Mouse (Mus musculus) brain, adult 2 months (tissue): ENCODE measurements around the gene P4hb.
"Not testable (repeated sequence)": the region's sequence is repeated elsewhere in the genome, so short reads cannot be mapped to it uniquely, and the experiment has no call there.

Experiments used
- DNase-seq: peaks from one replicate; pipeline ENCODE4 v3.0.0; 2011; ENCODE audit warnings: low read depth, low spot score

Gene P4hb

GRCm38 (mm10) chr11:120539285-120540014 lies 33.6 kb downstream of the P4hb start:
- DNase-seq = peak; percentile 41

DNA sequence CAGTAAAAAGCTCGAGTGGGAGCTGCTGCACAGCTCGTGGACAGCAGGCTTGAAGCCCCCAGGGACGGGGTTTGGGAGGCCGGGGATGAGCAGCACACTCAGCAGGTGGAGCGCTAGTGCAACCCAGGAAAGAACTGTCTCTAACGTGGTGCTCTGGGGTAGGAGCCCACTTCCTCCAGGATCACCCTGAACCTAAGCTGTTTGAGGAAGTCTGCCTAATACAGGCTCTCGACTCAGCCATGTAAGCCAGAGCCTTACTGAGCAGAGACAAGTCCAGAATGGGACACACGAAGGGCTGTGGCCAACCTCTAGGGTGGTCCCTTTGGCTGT lies 34.1 kb downstream of the P4hb start:
- no peak for DNase-seq

- DNase-seq = peak; percentile 87
Measured at GRCm38 (mm10) chr11:120538485-120538884, 34.6 kb downstream of the P4hb start.

- no peak for DNase-seq
Measured at GRCm38 (mm10) chr11:120535804-120536203, 37.2 kb downstream of the P4hb start.

DNA sequence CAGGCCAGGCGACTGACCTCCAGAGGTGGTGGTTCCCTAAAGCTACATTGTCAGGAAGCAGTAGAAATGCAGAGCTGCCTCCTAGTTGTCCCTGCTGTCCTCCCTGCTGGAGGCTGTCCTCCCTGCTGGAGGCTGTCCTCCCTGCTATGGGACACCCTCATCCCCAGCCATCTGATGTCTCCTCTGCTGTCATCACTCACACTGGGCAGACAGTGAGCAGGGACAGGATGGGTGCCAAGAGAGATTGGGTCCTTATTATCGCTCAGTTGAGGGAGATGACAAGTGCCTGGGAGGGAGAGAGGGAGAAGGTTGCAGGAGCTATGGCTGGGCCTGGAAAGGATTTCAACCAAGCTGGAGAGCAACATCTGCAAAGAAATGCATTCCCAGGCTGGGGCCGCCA lies 37.9 kb downstream of the P4hb start:
- no peak for DNase-seq

DNA sequence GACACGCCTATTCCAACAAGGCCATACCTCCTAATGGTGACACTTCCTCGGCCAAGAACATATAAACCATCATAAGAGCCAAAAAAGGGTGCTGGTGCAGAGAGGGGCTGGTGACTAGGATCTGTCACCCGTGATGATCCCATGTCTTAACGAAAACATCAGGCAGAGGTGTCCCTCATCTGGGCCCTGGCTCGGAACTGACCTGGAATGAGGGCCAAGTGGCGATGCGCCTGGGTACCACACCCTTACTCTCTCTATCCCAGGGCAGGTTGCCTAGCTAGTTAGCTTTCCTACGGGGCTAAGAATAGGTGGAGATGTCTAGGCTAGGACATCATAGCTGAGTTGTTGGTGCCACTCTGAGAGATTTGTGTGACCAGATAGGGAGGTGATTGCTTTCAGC lies 39.0 kb downstream of the P4hb start:
- no peak for DNase-seq

GRCm38 (mm10) chr11:120531646-120532045 lies 41.4 kb downstream of the P4hb start:
- DNase-seq = no peak

DNA sequence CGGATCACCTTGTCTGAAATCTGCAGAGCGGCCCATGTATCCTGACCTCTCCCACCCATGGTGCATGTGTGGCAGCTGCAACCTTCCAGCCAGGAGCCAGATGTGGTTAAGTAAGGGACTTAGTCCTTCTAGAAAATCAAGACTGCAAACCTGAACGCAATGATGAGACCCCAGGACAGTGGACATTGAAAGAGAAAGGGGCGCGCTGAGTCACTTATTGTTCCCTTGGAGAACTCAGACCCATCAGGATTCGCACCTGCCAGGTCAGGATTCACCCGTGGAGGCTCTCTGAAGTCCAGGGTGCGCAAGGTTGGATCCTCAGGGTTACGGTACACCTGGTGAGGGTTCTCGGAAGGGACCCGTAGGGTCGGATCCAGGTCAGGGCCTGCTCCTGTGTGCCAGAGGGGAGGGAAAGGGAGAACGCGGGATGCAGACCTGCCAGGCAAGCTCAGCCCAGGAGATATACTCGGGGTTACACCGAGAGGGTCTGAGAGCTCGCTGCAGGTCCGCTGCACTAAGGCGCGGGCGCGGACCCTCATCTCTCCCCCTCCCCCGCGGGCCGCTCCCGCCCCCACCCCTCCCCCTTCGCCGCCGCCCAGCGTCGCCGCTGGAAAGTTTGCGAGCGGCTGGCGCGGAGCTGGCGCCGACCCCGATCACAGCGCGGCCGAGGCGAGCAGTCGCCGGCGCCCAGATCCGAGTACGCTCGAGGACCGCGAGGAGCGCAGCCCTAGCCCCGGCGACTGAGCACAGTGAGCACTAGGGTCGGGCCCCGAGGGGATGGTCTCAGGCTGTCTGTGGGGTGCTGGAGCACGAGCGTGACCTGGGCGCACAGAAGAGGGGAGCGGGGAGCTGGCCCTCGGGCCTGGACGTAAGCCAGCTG lies 42.7 kb downstream of the P4hb start, which contains the start of gene Gcgr:
Gene Gcgr (plus strand): TSS at position 615 of the 880 bp plus-strand sequence.
- DNase-seq = no peak

DNA sequence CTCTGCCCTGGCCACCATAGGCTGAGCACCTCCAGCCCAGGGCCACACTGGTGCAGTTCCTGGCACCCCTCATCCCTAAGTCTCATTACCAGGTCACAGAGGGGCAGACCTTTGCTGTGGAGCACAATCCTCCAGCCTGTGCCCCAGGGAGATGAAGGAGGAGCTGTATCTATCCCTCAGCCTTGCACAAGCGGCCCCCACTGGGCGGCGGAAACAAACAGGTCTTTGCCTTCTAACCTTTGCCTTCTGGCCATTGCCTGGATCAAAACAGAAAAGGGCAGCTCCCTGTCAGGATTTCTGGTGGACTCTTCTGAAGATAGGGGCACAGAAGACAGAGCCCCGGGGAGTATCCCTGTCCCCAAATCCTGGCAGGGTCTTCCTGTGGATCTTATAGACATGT lies 44.1 kb downstream of the P4hb start:
- DNase-seq = no peak

DNA sequence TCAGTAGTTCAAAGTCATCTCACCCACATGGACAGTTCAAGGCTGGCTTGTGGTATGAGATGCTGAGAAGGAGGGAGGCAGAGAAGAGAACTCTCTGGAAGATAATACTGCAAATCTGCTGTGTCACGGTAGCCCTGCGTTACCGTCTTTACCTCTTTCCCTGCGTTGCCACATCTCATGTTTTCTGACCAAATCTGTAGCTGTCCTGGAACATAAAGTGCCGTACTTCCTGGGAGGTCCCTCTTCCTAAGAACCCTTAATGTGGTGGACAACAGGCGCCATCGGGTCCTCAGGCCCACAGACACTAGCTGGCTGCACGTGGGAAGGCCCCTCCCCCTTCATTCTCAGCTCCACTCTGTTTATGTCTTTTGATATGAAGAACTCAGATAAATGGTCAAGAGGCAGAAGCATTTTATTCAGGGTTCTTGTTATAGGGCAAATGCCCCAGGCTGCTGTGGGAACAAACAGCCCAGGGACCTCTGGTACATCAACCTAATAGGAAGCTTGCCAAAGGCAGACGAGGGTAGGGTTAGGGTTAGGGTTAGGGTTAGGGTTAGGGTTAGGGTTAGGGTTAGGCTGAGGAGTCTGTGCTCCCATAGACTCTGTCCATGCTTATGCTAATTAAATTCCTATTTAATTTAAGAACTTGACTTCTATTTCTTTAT lies 45.2 kb downstream of the P4hb start:
- DNase-seq = no peak

- DNase-seq = no peak
Measured at GRCm38 (mm10) chr11:120525959-120526358, 47.1 kb downstream of the P4hb start.

- DNase-seq = no peak
Measured at GRCm38 (mm10) chr11:120522581-120522980, 50.5 kb downstream of the P4hb start.

GRCm38 (mm10) chr11:120520967-120521540 lies 52.0 kb downstream of the P4hb start:
- DNase-seq = peak; percentile 97

- no peak for DNase-seq
Measured at GRCm38 (mm10) chr11:120520498-120520897, 52.6 kb downstream of the P4hb start.

DNA sequence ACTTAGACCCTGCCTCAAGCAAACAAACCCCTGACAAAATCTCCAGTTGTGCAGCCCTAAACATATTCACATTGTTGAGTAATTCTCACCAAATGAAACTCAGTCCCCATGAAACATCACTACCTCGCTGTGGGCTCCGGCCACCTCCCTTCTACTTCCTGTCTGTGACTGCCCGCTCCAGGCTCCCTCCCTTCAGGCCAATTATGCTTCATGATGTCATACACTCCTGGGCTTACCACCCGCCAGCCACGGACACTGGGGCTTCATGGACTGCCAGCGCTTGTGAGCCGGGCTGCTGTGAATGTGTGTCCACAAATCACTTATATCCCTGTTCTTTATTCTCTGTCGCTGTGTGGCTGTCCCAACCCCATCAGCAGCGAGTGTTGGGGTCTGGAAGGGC lies 53.3 kb downstream of the P4hb start:
- DNase-seq = peak; percentile 28

GRCm38 (mm10) chr11:120518558-120518957 lies 54.5 kb downstream of the P4hb start:
- DNase-seq = no peak

DNA sequence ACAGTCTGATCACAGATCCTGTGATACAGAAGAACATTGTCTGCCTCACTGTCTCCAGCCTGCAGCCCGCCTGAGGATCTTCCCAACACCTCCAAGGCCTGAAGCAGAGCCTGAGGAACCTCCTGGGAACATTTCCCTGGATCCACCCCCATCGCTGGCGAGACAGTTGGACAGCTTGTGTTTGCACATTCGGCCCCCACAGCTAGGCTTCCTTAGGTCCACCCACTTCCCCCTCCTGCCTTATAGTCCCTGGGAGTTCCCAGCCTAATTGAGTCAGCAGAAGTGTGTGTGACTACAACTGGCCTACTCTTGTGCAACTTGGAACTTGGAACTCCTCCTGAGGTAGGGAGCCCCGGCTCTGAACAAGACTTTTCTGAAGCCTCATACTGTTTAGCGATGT lies 55.0 kb downstream of the P4hb start:
- DNase-seq = peak; percentile 95

DNA sequence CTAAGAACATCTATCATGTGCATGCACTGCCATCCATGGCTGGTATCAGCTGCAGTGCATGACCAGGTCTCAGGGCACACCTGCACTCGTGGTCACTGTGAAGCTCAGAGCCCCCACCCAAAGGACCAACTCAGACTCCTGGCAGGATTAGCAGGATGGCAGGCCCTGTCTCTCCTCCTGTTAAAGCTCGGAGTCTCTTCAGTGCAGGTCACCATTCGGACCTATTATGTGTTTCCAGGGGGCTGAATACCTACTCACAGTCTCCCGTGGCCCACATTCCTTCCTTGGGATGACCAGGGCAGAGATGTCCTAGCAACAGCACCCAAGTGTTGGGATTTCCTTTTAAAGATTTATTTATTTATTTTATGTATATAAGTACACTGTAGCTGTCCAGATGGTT lies 55.9 kb downstream of the P4hb start:
- no peak for DNase-seq

GRCm38 (mm10) chr11:120515611-120516010 lies 57.4 kb downstream of the P4hb start:
- peak; percentile 88 for DNase-seq

- not testable (repeated sequence) for DNase-seq
Measured at GRCm38 (mm10) chr11:120514262-120514661, 58.8 kb downstream of the P4hb start.

- DNase-seq = peak; percentile 86
Measured at GRCm38 (mm10) chr11:120512790-120513453, 60.1 kb downstream of the P4hb start.
